Mouse (Mus musculus) cortical plate, adult 2 months (tissue): ENCODE results near the gene Arl4d.

Experiments
- CTCF ChIP-seq: fragments of 200-500 bp; IDR thresholded peaks from 2 replicates; pipeline ENCODE4 v1.5.1; 2011; ENCODE audit warnings: mild to moderate bottlenecking, control low read depth, low read length; ENCODE audit not compliant: insufficient read depth; ENCODE audit errors: extremely low read depth
- POLR2A ChIP-seq: fragments of 200-500 bp; IDR thresholded peaks from 2 replicates; pipeline ENCODE4 v1.6.1; 2011; ENCODE audit warnings: mild to moderate bottlenecking, low read length, control low read depth; ENCODE audit not compliant: insufficient read depth; ENCODE audit errors: extremely low read depth

- no peak for TF ChIP-seq POLR2A
- no peak for TF ChIP-seq CTCF
Measured at GRCm38 (mm10) chr11:101675349-101675748, 10.0 kb downstream of the Arl4d start.
